Mouse (Mus musculus) erythroblast, adult 5-6 weeks (primary cell): ENCODE data around the gene Pid1. TPM values are rescaled to one million over a fixed set of nuclear protein-coding genes. Genes with fewer than 3 reads are reported as not detected.
"Not testable (repeated sequence)": the region's sequence is repeated elsewhere in the genome, so short reads cannot be mapped to it uniquely, and the experiment has no call there.

Source experiments
- ATAC-seq: replicated peaks from 2 replicates; pipeline ENCODE4 v1.8.0; 2016; ENCODE audit warnings: moderate number of reproducible peaks, mild to moderate bottlenecking, moderate TSS enrichment, inconsistent platforms; ENCODE audit not compliant: poor library complexity, low FRiP score, severe bottlenecking
- total RNA-seq, 2 experiments: library from RNA; stranded (forward) in 1 of 2; stranded (reverse) in 1 of 2; fragments of 150-400 nt in 1 of 2; fragments of 200-764, 138-1000 nt in 1 of 2; gene quantifications; 2 replicates each; pipeline versions ENCODE4 v1.2.3 to v1.2.4; 2015 to 2017; ENCODE audit warnings: low replicate concordance in 2 of 2

Pid1 gene
- total RNA-seq, 2 experiments from 2014 or later, result 4.0 to 8.6 TPM

GRCm38 (mm10) chr1:84278359-84279255 lies 85.4 kb downstream of the Pid1 start:
- ATAC-seq, result no peak

GRCm38 (mm10) chr1:84272951-84273350 lies 91.0 kb downstream of the Pid1 start:
- ATAC-seq, result no peak

- ATAC-seq, result no peak
These were observed 92.2 kb downstream of the Pid1 start for GRCm38 (mm10) chr1:84271712-84272200.

GRCm38 (mm10) chr1:84257656-84258055 lies 106.3 kb downstream of the Pid1 start:
- ATAC-seq, result no peak

- no peak for ATAC-seq
These were observed 109.6 kb downstream of the Pid1 start for GRCm38 (mm10) chr1:84254361-84254760.

GRCm38 (mm10) chr1:84253838-84254237 lies 110.1 kb downstream of the Pid1 start:
- no peak for ATAC-seq

- no peak for ATAC-seq
These were observed 112.8 kb downstream of the Pid1 start for GRCm38 (mm10) chr1:84251205-84251604.

- ATAC-seq, result no peak
These were observed 113.2 kb downstream of the Pid1 start for GRCm38 (mm10) chr1:84250770-84251169.

- ATAC-seq, result no peak
These were observed 114.1 kb downstream of the Pid1 start for GRCm38 (mm10) chr1:84249772-84250338.

GRCm38 (mm10) chr1:84247111-84247510 lies 116.9 kb downstream of the Pid1 start:
- no peak for ATAC-seq

- ATAC-seq, result no peak
These were observed 122.7 kb downstream of the Pid1 start for GRCm38 (mm10) chr1:84241192-84241828.

GRCm38 (mm10) chr1:84240203-84240602 lies 123.8 kb downstream of the Pid1 start:
- ATAC-seq, result no peak

- no peak for ATAC-seq
These were observed 133.5 kb downstream of the Pid1 start for GRCm38 (mm10) chr1:84230431-84230830.

GRCm38 (mm10) chr1:84225626-84226025 lies 138.4 kb downstream of the Pid1 start:
- no peak for ATAC-seq

GRCm38 (mm10) chr1:84222051-84222450 lies 141.9 kb downstream of the Pid1 start:
- ATAC-seq, result no peak

GRCm38 (mm10) chr1:84218605-84219004 lies 145.4 kb downstream of the Pid1 start:
- no peak for ATAC-seq

- no peak for ATAC-seq
These were observed 146.2 kb downstream of the Pid1 start for GRCm38 (mm10) chr1:84217777-84218176.

GRCm38 (mm10) chr1:84211507-84211906 lies 152.5 kb downstream of the Pid1 start:
- no peak for ATAC-seq

- ATAC-seq, result not testable (repeated sequence)
These were observed 158.2 kb downstream of the Pid1 start for GRCm38 (mm10) chr1:84205746-84206145.

- ATAC-seq, result no peak
These were observed 160.5 kb downstream of the Pid1 start for GRCm38 (mm10) chr1:84203494-84203893.

GRCm38 (mm10) chr1:84199890-84200289 lies 164.1 kb downstream of the Pid1 start:
- ATAC-seq, result no peak
